Mouse (Mus musculus) spleen, adult 2 months (tissue): ENCODE data around the gene Klc2.

Experiments
- CTCF ChIP-seq: fragments of 200-500 bp; IDR thresholded peaks from 2 replicates; pipeline ENCODE4 v1.5.1; 2011; ENCODE audit warnings: mild to moderate bottlenecking, inconsistent platforms; ENCODE audit not compliant: insufficient read depth, insufficient read length, insufficient replicate concordance; ENCODE audit errors: extremely low read depth
- POLR2A ChIP-seq: fragments of 200-500 bp; IDR thresholded peaks from 2 replicates; pipeline ENCODE4 v1.6.1; 2011; ENCODE audit warnings: low read depth, low read length, inconsistent platforms

GRCm38 (mm10) chr19:5072389-5073019, 45.9 kb downstream of the Klc2 start:
- TF ChIP-seq CTCF (no peak), POLR2A (no peak)
